Mouse (Mus musculus) frontal cortex, postnatal 14 days (tissue): Measurements from ENCODE around the gene E2f3.

Source experiments
- DNase-seq, 2 experiments: peaks; one replicate each; pipeline ENCODE4 v3.0.0; 2022; ENCODE audit warnings: low spot score in 2 of 2

E2f3 gene

DNA sequence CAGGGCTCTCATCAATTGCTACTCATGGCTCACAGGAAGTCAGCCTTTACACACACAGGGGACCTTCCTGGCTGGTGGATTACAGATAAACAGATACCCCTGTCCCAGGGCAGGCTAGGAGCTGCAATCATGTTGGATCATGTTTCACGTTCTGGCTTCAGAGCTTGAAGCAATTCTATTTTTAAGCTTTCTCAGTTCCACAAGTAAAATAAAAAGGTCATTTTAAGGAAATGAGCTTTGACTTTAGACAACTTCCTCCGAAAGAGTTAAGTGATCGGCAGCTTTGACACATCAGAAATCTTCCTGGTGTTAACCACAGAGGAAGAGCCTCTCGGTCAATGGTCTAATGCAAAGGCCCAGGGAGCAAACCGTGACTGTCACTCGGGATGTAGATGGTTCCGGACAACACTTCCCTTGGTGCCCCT lies 6.7 kb downstream of the E2f3 start:
- DNase-seq: no peak

DNA sequence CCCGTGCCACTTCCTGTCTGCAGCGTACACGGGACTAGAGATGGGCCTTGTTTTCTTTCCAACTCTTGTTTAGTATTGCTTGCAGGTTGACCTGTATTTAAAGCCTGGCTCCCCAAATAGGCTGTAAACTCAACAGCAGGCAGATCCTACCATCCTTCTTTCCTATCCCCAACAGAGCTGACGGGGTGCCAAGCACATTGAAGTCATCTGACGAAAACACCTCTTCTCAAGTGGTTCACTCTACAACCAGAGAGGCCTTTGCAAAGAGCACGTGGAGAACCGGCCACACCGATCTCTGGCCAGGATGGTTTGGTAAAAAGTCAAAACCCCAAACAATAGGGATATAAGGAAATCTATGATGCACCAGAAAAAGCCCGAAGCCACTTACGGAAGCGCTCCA lies 8.5 kb downstream of the E2f3 start:
- no peak for DNase-seq

DNA sequence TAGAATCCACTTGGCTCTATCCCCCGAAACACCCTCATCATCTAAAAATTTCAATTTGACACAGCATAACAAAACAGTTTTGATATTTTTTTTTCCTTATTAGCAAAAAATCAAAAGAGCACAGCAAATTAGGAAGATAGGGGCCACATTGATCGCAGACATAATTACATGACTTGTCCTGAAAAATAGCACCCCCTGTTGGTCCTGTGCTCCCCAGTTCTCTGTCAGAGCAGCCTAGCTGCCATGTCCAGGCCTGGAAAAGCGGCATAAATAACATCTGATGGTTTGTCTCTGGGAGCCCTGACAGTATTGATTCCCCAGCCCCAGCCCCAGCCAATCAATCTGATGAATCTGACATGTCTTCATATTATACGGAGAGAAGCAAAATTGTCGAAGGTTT lies 11.8 kb downstream of the E2f3 start:
- no peak for DNase-seq

DNA sequence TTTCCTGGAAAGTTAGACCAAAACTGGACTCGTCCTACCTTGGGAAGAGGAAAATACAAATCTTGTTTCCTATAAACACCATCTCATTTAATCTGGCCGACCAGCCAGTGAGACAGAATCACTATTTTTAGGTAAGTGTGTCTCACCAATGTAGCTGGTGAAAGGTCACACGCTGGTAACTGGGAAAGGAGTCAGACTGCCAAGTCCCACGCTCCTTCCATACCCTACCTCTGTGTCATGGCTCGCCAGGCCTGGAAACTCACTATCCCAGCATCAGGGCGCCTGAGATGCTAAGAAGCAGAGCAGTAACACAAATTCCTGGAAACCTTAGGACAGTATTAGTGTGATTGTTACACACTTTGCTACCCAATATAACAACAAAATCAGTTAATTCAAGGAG lies 12.3 kb downstream of the E2f3 start:
- no peak for DNase-seq

DNA sequence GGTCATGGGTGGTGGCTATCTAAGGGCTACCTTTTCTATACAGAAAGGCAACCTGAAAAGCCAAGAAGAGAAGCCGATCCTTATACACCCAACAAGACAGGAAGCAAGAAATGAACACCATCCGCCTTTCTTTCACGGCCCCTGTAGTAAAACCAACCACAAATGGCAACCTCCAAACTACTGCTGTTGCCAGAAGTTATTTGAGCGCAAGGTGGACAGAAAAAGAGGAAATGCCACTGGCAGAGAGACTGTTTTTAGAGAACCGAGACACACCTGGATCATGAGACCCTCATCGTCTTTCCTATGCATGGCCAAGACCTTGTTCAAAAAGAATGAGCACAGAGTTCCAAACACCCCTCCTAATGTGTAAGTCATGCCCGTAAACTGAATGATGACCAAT lies 15.5 kb downstream of the E2f3 start:
- DNase-seq: no peak

DNA sequence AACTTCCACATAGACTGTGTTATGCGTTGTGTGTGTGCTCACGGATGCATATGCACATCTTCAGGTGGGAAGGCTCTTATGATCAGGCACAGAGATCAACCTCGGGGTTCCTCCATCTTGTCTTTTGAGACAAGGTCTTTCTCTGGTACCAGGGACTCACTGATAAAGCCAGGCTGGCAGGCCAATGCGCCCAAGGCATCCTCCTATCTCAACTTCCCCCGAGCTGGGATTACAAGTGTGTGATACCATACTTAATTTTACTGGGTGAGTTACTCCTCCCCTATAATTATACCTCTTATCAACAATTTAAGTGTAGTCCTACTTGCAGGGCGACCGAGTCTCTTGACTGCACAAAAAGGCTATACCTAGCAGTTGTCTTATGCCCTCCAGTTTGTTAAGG lies 17.2 kb downstream of the E2f3 start:
- no peak for DNase-seq

DNA sequence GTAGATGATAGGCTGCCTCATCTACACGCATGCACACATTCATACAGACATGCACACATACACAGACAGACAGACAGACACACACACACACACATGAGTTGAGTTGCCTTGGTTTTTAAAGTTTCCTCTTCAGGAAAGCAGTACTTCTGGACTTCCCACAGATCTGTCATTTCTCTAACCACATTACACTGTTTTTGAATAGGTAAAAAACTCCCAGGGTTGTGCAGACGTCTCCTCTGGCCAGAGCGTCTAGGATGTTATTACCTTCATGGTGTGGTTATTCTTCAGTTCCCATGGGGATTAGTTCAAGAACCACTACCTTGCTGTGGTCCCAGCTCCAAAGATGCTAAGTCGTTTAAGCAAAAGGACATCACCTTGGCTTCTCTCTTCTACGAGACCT lies 18.5 kb downstream of the E2f3 start:
- DNase-seq: no peak

DNA sequence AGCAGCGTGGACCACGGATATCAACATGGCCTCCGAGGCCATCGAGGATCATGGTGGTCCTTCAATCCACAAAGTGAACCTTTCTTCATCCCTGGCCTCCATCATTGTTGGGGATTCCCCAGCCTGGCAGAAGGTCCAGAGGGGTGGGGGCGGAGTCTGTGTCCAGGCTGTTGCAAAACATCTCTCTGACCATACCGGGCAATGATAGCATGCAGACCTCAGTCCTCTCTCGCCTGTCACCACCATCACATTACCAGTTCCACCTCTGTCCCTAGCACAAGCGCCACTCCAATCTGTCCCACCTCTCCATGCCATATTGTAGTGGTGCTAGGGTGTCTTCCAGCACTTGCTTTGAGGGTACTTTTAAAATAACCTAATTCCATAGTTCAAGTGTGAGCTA lies 18.9 kb downstream of the E2f3 start:
- DNase-seq: no peak

DNA sequence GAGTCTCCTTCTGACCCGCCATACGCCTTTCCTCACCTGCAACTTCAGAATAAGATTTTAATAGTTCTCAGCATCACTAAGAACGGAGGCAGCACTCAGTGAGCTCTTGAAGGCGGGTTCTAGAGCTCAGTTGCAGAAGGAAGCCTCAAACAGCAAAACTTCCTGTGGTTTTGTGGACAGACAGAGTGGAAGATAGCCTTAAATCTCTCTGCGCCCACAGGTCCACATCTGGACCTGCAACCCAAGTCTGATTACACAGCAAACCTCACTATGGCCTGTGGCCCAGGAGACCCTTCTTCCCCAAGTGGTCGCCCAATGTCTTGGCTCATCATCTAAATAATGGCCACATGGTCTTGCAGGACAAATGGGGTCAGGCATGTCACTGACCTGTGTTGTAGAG lies 21.8 kb downstream of the E2f3 start:
- DNase-seq: no peak

DNA sequence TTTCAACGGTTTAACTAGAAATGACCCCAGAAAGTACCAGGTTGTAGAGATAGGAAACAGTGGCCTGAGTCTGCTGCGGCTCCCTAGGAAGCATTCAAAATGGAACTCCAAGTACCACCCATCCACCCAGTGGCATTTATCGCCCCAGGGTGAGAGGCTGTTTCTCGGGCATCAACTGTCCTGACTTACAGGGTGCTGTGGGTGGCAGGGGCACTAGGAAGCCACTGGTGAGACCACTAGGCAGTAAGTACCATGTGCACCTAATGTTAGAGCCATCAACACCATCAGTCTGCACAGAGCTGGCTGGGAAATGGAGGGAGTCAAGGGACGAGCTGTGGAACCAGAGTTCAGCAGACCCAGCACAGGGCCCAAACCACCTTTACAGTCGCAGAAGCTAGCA lies 25.4 kb downstream of the E2f3 start:
- no peak for DNase-seq

DNA sequence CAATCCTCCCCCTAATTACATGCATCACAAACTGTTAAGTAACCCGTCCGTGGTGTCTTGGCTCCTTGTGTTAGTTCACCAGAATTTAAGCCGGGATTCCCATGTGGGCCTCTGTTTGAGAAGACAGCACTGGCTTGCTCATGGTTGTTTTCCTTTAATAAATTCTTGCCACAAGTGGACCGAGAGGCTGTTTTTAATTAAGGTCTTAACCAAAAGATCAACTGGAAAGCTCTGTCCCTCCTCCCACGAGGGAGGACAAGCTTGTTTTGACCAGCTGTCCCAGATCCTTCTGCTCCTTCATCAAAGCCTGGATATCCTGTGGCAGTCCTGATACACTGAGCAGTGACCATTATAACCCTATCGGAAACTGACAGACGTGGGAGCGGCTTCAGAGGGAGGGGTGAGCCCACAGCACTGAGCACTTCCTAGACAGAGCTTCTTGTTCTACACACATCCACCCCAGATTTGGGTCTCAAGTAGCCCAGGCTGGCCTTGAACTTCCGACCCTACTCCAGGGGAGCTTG lies 28.1 kb downstream of the E2f3 start:
- no peak for DNase-seq

DNA sequence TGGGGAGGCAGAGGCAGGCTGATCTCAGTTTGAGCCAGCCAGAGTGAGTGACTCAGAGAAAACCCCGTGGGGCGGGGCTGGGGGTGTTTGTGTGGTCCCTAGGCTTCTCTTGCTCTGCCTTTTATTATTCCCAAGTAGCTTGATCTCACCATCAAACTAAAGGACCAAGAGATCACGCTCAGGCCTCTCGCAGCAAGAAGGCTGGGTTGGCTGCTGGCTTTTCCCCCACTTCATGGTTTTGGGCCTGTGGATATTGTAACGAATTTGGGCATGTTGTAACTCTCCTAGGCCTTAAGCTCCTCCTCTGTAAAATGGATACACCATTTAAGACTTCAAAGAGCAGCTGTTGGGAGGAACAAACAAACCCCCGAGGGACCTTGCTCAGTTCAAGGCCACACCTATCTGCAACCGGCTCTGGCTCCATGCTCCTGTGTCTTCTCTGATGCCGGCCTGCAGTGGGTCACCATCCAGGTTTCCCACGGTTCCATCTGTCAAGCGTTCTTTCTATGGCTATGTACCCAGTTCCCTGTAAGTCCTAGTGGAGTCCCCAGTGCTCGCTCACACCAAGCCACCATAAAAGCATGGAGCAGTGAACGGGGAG lies 28.9 kb downstream of the E2f3 start:
- DNase-seq: no peak

DNA sequence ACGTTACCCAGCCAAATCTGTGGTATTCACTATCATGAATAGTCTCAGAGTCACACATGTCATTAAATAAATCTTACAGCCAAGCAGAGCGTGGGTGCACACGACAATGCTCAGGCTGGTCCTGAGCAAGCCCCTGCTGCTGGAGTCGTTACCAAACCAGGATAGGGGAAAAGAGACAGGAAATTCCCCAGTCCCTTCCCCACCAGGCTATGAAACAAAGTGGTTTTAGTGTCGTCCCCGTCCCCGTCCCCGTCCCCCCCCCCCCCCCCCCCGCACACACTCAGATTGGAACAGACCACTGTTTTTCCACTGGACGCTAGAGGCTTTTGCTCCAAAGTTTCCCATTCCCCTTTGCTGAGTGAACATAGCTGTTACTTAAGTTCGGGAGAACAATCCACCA lies 30.6 kb downstream of the E2f3 start:
- no peak for DNase-seq

DNA sequence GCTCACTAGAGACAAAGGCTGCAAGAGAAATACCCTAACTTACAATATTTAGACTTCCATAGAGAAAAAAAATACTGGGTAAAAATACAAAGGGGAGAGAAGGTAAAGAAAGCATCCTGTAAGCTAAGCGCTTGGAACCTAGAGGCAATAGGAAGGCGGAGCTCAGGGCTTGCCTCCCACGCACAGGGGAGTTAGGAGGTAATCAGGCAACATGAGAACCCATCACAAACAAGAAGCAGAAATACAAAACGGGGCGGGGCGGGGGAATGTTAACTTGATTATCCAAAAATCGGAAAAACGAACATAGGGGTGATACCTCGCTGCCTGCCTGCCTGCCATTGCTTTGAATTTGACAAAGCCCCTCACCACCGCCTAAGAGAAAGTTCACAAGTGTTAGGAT lies 31.1 kb downstream of the E2f3 start:
- DNase-seq: no peak

DNA sequence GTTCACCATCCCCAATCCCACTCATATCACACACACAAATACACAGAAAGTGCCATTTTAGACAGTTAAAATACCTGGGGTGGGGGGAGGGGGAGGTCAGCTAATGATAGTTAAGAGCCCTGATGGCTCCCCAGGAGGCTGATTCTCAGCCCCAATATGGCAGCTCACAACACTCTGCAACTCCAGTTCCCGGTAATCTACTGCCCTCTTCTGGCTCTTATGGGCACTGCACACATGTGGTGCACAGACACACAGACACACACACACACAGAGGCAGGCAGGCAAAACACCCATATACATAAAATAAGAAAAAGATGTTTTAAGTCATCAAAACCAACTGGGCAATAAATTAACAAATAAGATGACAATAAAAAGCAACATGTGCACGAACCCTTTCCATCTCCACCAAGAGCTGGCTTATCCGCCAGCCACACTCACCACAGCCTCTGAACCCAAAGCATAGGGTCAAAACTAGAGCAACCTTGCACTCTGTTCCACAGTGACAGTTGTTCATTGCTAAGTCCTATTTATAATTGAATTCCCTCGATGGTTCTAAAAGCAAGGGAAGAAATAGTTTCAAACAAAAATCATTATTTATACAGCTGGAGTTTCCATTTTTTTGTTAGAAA lies 32.3 kb downstream of the E2f3 start:
- no peak for DNase-seq

DNA sequence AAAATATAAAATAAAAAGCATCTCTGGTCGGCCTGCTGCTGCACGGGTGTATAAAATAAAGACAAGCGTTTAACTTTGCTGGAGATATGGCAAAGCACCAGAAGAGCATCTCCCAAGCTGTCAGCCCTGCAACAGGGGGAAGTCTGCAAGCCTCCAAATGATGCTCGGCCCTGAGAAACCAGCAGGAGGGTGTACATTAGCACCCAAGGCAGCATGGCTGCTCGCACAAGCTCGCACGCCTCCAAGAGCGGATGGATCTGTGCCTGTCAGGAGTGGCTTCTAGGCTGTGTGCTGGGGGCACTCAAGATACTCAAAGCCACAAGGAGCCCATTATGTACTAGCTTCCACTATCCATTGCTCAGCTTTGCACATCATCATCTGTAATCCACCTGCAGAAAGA lies 39.8 kb downstream of the E2f3 start:
- no peak for DNase-seq

DNA sequence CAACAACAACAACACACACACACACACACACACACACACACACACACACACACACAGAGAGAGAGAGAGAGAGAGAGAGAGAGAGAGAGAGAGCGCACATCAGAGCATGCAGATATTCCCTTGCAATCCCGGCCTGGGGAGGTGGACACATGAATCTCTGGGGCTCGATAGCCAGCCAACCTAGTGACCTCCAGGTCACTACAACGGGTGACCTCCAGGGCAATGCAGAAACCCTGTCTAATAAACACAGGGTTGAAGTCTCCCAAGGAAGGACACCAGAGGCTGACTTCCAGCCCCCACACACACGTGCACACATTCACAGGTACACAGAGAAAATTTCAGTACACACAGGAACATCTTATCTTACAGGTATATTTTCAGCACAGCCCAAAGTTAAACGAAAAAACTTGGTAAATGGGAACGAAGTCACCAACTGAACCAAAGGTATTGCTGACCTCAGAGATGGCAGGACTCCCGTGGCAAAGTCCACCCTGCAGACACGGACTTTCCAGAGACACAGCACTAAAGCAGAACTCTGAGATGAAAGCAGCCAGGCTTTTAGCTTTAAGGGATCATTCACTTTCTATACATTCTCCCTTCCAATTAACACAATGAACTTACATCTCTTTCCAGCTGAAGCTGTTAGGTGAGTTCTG lies 40.8 kb downstream of the E2f3 start:
- DNase-seq: no peak

DNA sequence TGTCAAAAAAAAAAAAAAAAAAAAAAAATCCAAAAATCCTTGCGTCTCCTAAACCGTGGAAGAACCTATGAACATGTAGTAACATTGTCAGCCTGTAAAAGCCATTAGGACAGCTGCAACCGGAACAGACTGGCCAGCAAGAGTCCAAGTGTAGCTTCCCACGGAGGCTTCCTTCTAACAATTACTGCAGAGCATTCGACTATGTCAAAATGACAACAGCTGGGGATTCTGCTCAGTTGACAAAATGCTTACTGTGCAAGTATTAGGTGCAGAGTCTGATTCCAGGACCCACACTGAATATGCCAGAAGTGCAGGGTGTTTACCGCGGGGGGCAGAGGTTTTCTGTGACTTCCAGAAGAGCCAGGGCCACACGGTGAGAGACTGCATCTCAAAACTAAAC lies 41.4 kb downstream of the E2f3 start:
- DNase-seq: no peak

DNA sequence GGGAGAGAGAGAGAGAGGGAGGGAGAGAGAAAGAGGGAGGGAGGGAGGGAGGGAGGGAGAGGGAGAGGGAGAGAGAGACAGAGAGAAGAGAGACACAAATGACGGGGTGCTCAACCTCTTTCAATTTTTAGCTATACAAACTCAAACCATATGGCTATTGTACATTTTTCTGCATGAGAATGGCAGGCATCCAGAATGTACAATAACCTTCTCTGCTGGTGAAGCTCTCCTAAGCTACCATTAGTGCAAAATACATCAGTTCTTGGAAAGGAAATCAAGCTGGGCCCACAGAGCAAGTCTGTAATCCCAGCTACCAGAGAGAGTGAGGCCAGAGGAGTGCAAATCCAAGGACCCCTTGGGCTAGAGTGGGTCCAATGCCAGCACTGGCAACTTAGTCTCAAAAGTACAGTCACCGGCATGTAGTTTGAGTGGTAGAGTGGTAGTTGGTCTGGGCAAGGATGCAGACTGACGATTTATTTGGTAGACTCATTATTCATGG lies 42.3 kb downstream of the E2f3 start:
- no peak for DNase-seq

DNA sequence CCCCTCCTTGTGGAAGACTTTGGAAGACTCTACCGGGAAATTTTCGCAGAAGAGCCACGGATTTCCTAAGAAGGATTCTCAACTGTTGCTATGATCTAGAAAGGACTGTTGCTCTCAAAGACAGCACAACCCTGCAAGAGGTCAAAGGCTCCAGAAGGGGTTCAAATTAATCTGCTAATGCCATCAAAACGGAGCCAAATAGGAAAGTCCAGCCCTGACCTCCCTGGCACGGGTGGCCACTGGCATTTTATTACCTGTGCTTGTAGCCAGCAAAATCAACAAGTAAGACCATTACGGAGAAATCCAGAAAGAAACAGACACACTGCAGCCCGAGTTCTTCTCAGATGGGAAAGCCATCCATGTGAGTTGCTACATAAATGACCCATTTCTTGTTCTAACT lies 45.8 kb downstream of the E2f3 start:
- DNase-seq: no peak

DNA sequence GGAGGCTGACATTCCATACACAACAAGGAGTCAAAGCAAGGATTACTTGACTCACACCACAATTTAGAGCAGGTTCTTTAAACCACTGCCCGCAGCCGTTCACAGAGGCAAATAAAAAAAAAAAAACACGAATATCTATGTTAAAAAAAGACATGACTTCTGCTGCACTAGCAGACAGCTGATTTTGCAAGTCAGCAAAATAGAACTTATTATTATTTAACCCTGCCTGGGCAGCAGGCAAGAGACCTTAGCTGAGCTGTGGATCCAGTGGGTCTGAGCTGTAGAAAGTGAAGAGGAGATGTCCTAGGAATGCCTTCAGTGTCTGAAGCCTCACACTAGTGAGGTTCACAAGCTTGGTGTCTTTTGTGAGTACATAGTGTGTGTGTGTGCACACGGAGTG lies 46.5 kb downstream of the E2f3 start:
- no peak for DNase-seq

DNA sequence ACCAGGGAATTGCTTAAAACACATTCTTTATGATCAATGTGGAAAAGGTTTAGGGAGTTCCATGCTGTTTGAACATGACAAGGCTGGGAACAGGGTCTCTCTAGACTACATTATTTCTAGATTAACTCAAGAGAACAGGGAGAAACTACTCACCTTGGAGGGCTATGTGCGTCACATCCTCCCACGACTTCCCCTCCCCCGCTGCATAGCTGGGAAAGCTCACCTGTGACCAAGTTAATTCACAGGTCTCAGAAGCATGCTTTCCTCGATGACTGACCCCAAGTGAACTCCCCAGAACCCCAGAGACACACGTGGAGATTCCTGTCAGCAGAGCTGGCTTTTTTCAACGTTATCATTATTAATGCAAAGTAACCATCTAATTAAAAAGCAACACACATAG lies 47.1 kb downstream of the E2f3 start:
- DNase-seq: no peak

DNA sequence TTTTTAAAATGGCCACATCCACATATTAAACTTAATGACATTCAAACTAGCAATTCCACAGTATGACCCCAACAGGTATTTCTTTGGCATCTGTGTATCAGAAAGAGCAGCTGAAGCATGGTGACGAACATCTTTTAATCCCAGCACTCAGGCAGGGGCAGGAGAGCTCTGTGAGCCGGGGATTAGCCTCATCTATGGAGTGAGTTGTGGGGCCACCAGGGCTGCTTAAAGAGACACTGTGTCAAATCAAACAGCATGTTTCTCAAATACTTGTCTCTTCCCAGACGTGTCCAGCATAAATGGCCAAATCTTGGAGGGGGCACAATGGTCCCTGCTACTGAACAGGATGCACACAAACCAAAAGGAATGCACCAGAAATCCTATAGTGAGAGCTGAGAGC lies 59.7 kb downstream of the E2f3 start:
- no peak for DNase-seq
